Mouse (Mus musculus) midbrain, embryonic 10.5 days (tissue): ENCODE measurements at regions not wholly inside any gene's neighbourhood (a gene's known extent, or its start where the extent isn't known, plus 50 kb on each side); places are given as distances from the start of the nearest gene placed in this dataset.
"Not testable (repeated sequence)": the region's sequence is repeated elsewhere in the genome, so short reads cannot be mapped to it uniquely, and the experiment has no call there.

Experiments used
- DNase-seq: peaks from one replicate; pipeline ENCODE4 v3.0.0-alpha.2; 2017; ENCODE audit warnings: low spot score
- H3K27ac ChIP-seq: fragments of 300-500 bp; sonication (generic); replicated peaks from 2 replicates; pipeline ENCODE4 v1.5.1; 2016; ENCODE audit warnings: mild to moderate bottlenecking
- H3K27me3 ChIP-seq: fragments of 300-500 bp; sonication (generic); 2 replicates; pipeline ENCODE4 v1.6.1; 2016; ENCODE audit warnings: low read depth, mild to moderate bottlenecking; ENCODE audit not compliant: poor library complexity, severe bottlenecking
- H3K36me3 ChIP-seq: fragments of 300-500 bp; sonication (generic); 2 replicates; pipeline ENCODE4 v1.6.1; 2016; ENCODE audit warnings: mild to moderate bottlenecking, moderate library complexity
- H3K4me1 ChIP-seq: fragments of 300-500 bp; sonication (generic); 2 replicates; pipeline ENCODE4 v1.6.1; 2016
- H3K4me3 ChIP-seq: fragments of 300-500 bp; sonication (generic); 2 replicates; pipeline ENCODE4 v1.5.1; 2016; ENCODE audit warnings: mild to moderate bottlenecking, moderate library complexity
- H3K9me3 ChIP-seq: fragments of 300-500 bp; sonication (generic); replicated peaks from 2 replicates; pipeline ENCODE4 v1.6.1; 2016; ENCODE audit warnings: mild to moderate bottlenecking
- WGBS: fragments of 180-500 bp; shearing (Covaris S2); methylation state at CpG from one replicate; pipeline ENCODE4 v1.1.7; 2016; 5-methylcytosine and 5-hydroxymethylcytosine counted together

GRCm38 (mm10) chr3:124075974-124076606 is 244.6 kb upstream of the Tram1l1 start:
- Histone ChIP-seq H3K36me3 (no peaks in the 10 kb centered on the region), H3K27ac (no peak overlapping the region), H3K27me3 (no peaks in the 10 kb centered on the region), H3K9me3 (no peaks in the 10 kb centered on the region), H3K4me1 (no peaks in the 10 kb centered on the region), H3K4me3 (no peak overlapping the region)
- DNase-seq = no peak
- WGBS = 82% methylated on average over 6 of the region's 6 CpGs

- WGBS = 89% methylated on average over 9 of the region's 9 CpGs
- Histone ChIP-seq H3K27ac (no peak overlapping the region), H3K4me1 (no peaks in the 10 kb centered on the region), H3K36me3 (no peaks in the 10 kb centered on the region), H3K27me3 (no peaks in the 10 kb centered on the region), H3K9me3 (no peaks in the 10 kb centered on the region), H3K4me3 (no peak overlapping the region)
- DNase-seq = no peak
Observed at GRCm38 (mm10) chr3:124092404-124093121, 228.1 kb upstream of the Tram1l1 start.

GRCm38 (mm10) chr3:124113995-124114394 is 206.7 kb upstream of the Tram1l1 start:
- H3K9me3 ChIP-seq = no peaks in the 10 kb centered on the region
- DNase-seq = no peak
- no peak overlapping the region for H3K27ac ChIP-seq

GRCm38 (mm10) chr3:124156255-124156654 is 164.4 kb upstream of the Tram1l1 start:
- Histone ChIP-seq H3K9me3 (no peaks in the 10 kb centered on the region), H3K27me3 (no peaks in the 10 kb centered on the region), H3K4me3 (no peak overlapping the region), H3K27ac (no peak overlapping the region), H3K36me3 (no peaks in the 10 kb centered on the region), H3K4me1 (no peaks in the 10 kb centered on the region)
- DNase-seq = no peak
- WGBS = 84% methylated on average over 2 of the region's 2 CpGs

More at GRCm38 (mm10) chr3:124113995-124114394, 206.7 kb upstream of the Tram1l1 start:
- Histone ChIP-seq H3K27me3 (no peaks in the 10 kb centered on the region), H3K4me3 (no peak overlapping the region), H3K4me1 (no peaks in the 10 kb centered on the region), H3K36me3 (no peaks in the 10 kb centered on the region)
- 84% methylated on average over 1 of the region's 1 CpGs for WGBS

- H3K4me1 ChIP-seq = no peaks in the 10 kb centered on the region
- no peaks in the 10 kb centered on the region for H3K36me3 ChIP-seq
- DNase-seq = no peak
- no peaks in the 10 kb centered on the region for H3K27me3 ChIP-seq
- no peaks in the 10 kb centered on the region for H3K9me3 ChIP-seq
- H3K27ac ChIP-seq = no peak overlapping the region
- H3K4me3 ChIP-seq = no peak overlapping the region
- WGBS = 86% methylated on average over 6 of the region's 6 CpGs
Observed at GRCm38 (mm10) chr3:124157858-124158655, 162.6 kb upstream of the Tram1l1 start.

GRCm38 (mm10) chr3:124193331-124193730 is 127.3 kb upstream of the Tram1l1 start:
- not testable (repeated sequence) for H3K27ac ChIP-seq, DNase-seq, H3K36me3 ChIP-seq, H3K27me3 ChIP-seq, H3K4me1 ChIP-seq, H3K4me3 ChIP-seq, H3K9me3 ChIP-seq
- WGBS = 70% methylated on average over 6 of the region's 6 CpGs

- H3K9me3 ChIP-seq, DNase-seq, H3K27me3 ChIP-seq, H3K4me3 ChIP-seq, H3K4me1 ChIP-seq, H3K36me3 ChIP-seq, H3K27ac ChIP-seq: not testable (repeated sequence)
- 91% methylated on average over 9 of the region's 9 CpGs for WGBS
Observed at GRCm38 (mm10) chr3:124200226-124200940, 120.3 kb upstream of the Tram1l1 start.

GRCm38 (mm10) chr3:124217131-124217530 is 103.5 kb upstream of the Tram1l1 start:
- no peak overlapping the region for H3K4me3 ChIP-seq
- no peak overlapping the region for H3K27ac ChIP-seq
- H3K9me3 ChIP-seq = no peaks in the 10 kb centered on the region
- no peak for DNase-seq
- H3K36me3 ChIP-seq = no peaks in the 10 kb centered on the region
- H3K4me1 ChIP-seq = no peaks in the 10 kb centered on the region
- 93% methylated on average over 2 of the region's 2 CpGs for WGBS
- no peaks in the 10 kb centered on the region for H3K27me3 ChIP-seq

GRCm38 (mm10) chr3:124225982-124226381 is 94.7 kb upstream of the Tram1l1 start:
- 79% methylated on average over 4 of the region's 4 CpGs for WGBS

GRCm38 (mm10) chr3:124227701-124228100 is 93.0 kb upstream of the Tram1l1 start:
- no peak overlapping the region for H3K4me3 ChIP-seq
- DNase-seq = no peak
- H3K27ac ChIP-seq = no peak overlapping the region
- H3K4me1 ChIP-seq = no peaks in the 10 kb centered on the region
- no peaks in the 10 kb centered on the region for H3K27me3 ChIP-seq
- H3K9me3 ChIP-seq = no peaks in the 10 kb centered on the region
- H3K36me3 ChIP-seq = no peaks in the 10 kb centered on the region

More at GRCm38 (mm10) chr3:124225982-124226381, 94.7 kb upstream of the Tram1l1 start:
- Histone ChIP-seq H3K4me1 (no peaks in the 10 kb centered on the region), H3K27me3 (no peaks in the 10 kb centered on the region), H3K4me3 (no peak overlapping the region), H3K36me3 (no peaks in the 10 kb centered on the region), H3K9me3 (no peaks in the 10 kb centered on the region), H3K27ac (no peak overlapping the region)
- no peak for DNase-seq

- Histone ChIP-seq H3K4me1 (no peaks in the 10 kb centered on the region), H3K9me3 (no peaks in the 10 kb centered on the region), H3K27ac (no peak overlapping the region), H3K27me3 (no peaks in the 10 kb centered on the region), H3K4me3 (no peak overlapping the region), H3K36me3 (no peaks in the 10 kb centered on the region)
- 88% methylated on average over 5 of the region's 5 CpGs for WGBS
- no peak for DNase-seq
Observed at GRCm38 (mm10) chr3:124240936-124241733, 79.5 kb upstream of the Tram1l1 start.

- WGBS = 95% methylated on average over 1 of the region's 1 CpGs
Observed at GRCm38 (mm10) chr3:124241734-124242006, 79.0 kb upstream of the Tram1l1 start.

More at GRCm38 (mm10) chr3:124241734-124242006, 79.0 kb upstream of the Tram1l1 start:
- H3K9me3 ChIP-seq = no peaks in the 10 kb centered on the region
- no peaks in the 10 kb centered on the region for H3K36me3 ChIP-seq
- no peak overlapping the region for H3K27ac ChIP-seq
- no peak overlapping the region for H3K4me3 ChIP-seq
- DNase-seq = no peak
- H3K27me3 ChIP-seq = no peaks in the 10 kb centered on the region
- H3K4me1 ChIP-seq = no peaks in the 10 kb centered on the region
